Mouse (Mus musculus) mature B cell (primary cell): Measurements from ENCODE around the gene Dmap1.

ENCODE experiments used
- in situ Hi-C: fragments of 300-500 bp; cut with MboI; formaldehyde crosslinking; loops from 2 replicates; pipeline ENCODE4 v1.14.3; 2019

Gene Dmap1

DNA sequence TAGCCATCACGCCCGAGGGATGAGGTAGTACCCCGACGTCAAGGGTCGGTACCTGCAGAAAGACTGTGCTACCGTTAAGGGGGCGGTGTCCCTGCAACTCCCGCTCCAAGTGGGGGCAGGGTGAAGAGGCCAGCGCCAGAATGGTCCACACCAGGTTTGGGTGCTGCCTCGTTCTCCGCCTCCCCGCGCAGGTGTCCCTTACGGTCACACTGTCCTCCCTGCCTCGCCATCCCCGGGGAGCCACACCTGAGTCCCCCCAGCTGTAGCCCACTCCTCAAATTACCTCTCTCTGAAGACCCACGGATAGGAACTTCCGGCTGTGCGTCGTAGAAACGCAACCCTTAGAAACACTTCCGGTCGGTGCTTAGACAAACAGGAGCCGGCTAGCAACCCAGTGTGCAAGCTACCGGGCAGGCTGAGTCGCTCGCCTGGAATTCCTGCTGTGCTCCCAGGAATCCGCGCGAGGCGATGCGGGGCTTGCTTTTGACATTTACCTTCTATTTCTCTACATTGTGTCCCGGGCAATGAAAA lies at the start of gene Dmap1:
Gene Dmap1, minus strand, starts transcription at position 343 of the 531 bp plus-strand sequence.
- in situ Hi-C loops, result no loop called here

DNA sequence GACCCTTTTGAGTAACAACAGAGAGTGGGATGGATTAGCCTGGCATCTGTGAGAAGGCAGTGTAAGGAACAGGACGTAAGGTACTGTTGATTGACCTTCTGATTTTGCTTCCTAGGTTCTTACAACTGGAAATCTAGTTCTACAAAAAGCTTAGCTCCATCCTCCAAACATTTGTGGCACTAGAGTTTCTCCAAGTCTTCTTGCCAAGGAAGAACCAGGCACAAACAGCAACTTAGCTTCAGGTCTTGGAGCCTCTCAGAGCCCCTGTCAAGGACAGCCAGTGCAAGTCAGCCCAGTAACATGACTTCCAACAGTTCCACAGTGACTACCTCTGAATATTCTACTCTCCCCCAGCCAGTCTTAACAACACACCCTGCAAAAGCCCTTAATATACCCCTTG lies 42.0 kb upstream of the Dmap1 start, which contains the start of gene Gm12845:
Gene Gm12845, plus strand, starts transcription at position 301 of the 400 bp plus-strand sequence.
- in situ Hi-C loops, result no loop called here

DNA sequence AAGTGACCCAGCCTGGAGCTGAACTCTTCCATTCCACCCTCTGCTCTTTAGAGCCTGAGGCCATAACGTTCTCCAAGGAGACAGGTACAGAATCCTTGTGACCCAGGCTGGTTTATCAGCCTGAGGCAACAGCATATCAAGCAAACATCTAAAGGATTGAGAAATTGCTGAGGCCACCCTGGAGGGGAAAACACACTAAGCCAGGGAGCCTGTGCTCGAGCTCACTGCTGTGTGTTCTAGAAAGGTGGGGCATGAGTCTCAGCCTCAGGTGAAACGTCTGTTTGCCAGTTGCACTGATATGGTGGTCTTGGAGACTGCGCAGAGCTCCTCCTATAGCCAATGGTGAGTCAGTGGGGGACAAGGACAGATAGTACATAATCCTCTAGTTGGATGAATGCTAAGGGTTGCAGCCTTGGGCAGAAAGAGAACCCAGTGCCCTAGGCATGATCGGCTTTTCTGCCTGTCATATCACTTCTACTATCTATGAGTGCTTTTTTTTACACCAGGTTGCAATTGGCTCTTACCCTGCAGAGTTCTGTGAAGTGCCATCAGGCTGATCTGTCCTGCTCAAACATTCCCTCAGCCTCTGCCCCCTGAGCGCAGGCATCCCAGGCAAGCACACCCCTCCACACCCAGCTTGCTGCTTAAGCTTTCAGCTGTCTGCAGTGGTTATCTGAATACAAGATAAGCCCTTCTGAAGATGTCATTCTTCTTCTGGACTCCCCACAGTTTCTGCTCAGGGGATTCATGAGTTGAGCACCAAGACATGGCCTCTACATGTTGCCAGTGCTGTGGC lies 31.4 kb upstream of the Dmap1 start:
- in situ Hi-C loops, result no loop called here

DNA sequence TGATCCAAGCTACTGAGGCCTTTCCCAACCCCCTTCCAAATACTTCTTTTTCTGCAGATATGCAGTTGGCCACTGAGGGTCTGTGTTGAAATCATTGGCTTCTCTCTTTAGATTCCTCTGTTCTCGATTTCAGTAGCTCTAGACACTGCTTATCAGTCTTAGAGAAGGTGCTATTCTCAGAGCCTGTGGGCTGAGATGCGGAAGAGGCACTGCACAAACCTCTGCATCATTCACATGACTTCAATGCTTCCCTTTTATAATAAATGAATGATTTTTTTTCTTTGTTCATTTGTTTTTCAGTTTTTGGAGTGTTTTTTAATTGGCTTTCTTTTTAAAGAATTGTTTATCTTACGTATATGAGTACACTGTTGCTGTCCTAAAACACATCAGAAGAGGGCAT lies 30.2 kb upstream of the Dmap1 start:
- in situ Hi-C loops, result no loop called here

DNA sequence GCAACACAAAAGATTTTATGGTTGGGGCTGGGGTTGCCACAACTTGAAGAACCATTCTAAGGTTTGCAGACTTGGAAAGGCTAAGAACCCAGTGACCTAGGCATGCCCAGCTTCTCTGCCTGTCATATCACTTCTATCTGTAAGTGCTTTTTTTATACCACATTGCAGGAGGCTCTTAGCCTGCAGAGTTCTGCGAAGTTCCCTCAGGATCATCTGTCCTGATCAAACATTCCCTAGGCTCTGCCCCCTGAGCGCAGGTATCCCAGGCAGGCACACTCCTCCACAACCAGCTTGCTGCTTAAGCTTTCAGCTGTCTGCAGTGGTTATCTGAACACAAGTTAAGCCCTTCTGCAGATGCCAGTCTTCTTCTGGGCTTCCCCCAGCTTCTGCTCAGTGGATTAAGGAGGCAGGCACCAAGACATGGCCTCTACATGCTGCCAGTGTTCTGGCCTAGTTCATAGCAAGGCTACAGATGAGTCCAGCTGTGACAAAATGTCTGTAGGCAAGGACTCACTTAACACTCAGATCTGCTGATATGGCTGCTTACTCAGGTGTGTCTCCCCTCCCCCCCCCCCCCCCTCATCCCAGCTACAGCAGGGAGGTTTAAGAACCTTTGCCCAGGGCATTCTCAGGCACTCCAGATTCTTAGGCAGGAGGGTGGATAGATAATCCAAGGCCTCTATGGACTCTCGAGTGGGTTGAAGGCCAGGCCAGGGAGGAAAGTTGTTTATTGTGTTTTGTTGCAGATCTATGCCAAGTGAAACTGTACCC lies 26.9 kb upstream of the Dmap1 start:
- in situ Hi-C loops, result no loop called here

DNA sequence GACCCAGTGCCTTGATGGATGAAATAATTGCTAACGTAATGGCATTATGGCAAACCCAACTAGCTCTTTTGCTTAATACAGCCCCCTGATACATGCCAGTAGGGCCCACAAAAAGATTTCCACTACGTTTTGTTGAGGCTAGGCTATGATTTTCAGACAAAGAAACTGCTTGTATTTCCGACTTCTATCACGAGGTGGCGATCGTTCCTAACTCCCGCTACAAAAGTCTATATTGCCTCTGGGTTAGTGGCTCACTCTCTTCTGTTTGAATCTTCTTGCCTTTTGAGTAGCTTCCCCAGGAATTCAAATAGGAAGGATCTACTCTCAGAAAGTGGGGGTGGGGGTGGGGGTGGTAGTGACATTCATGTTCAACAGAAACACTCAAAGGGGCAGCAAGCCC lies 23.3 kb upstream of the Dmap1 start:
- in situ Hi-C loops, result no loop called here

DNA sequence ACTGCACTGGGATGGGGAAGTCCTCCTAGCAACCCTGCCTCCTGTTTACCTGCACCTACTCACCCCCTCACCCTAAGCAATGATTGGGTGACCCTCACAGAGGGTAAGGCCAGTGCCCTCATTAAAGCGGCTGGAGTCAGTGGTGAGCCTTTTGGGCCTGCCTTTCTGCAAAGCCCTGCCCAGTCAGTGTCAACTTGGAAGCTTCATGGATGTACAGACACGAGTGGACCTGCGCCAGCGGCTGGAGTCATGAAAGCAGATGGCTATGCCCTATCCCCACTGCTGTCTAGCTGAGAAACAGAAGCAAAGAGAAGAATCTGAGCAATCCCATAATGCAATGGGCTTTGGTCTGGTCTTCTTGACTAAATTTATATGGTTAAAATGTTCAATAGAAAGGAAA lies 4.3 kb upstream of the Dmap1 start:
- in situ Hi-C loops, result no loop called here

DNA sequence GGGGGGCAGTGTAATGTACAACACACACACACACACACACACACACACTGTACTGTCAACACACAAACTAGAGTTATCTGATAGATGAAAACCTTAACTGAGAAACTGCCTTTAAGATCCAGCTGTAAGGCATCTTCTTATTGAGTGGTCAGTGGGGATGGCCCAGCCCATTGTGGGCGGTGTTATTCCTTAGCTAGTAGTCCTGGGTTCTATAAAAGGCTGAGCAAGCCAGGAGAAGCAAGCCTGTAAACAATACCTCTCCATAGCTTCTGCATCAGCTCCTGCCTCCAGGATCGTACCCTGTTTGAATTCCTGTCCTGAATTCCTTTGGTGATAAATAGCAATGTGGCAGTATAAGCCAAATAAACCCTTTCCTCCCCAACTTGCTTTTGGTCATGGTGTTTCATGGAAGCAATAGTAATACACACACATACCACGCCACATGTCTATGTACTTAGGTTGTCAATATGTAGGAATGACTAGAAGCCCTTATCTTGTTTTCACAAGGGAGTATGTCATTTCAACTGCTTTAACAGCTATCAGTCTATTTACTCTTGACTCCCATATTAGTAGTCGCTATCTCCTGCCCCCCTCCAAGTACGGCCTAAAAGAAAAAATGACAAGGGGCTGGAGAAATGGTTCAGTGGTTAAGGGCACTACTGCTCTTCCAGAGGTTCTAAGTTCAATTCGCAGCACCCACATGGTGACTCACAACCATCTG lies 1.1 kb upstream of the Dmap1 start:
- in situ Hi-C loops, result no loop called here

DNA sequence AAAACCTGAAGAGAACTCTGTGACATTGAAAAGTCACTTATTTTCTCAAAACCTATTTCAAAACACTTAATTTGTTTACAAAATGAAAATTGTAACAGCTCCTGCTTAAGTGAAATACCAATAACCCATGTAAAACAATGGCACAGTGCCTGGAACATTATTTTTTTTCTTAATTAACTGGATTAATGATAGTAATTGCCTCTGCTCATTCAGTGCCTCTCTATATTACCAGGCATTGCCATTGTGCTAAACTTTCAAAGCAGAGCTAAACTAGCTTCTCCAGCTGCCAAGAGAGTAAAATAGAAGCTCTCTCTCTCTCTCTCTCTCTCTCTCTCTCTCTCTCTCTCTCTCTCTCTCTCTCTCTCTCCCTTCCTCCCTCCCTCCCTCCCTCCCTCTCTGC lies 390 bp upstream of the Dmap1 start:
- in situ Hi-C loops, result no loop called here

DNA sequence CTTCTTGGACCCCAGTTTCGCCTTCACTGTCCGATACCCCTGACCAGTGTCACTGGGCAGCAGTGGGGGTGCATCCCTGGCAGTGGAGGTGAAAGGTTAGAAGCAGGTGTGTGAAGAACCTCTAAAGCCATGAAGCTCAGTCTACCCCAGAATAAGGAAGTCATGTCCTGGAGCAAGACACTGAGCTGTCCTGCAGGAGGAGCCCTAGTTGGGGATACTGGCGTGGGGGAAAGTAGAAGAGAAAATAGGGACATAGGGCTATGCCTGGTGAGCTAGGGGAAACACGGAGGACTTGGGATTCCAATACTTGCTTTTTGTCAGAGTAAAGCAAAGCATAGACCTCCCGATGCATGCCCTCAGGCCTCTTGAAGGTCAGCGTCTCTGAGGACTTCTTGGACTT lies 1.1 kb downstream of the Dmap1 start:
- in situ Hi-C loops, result no loop called here

DNA sequence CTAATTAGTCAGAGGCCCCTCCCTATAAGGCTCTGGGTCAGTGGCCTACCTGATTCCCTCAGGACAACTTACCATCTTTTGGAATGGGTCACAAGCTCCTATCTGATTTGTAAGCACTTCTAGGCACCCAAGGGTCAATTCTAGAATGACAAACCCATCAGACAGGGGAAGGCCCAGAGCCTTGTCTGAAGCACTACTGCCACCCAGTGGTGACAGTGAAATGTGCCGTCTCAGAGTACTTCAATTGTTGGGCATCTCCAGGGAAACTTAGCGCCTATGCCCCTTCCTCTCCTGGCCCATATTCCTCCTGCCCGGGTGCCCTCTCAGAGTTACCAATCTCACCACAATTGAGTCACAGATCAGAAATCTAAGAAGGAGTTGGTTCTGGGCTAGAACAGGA lies 5.2 kb downstream of the Dmap1 start:
- in situ Hi-C loops, result no loop called here

DNA sequence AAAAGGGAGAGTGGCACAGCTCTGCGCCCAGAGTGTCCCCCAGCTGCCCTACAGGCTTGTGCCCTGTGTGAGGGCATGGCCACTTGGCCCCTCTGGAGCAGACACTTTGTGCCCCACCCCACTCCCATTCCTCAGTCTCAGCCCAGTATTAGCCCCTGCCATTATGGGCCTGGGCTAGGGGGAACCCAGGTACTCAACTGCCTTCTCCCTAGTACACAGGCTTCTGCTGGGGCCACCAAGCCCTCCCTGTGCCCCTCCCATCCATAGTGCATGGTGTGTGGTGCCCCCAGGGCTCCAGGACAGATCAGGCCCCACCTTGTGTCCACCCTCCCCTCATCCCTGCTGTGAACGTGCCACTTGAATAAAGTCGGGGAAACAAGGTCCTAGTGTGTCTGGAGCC lies 8.2 kb downstream of the Dmap1 start:
- in situ Hi-C loops, result no loop called here

DNA sequence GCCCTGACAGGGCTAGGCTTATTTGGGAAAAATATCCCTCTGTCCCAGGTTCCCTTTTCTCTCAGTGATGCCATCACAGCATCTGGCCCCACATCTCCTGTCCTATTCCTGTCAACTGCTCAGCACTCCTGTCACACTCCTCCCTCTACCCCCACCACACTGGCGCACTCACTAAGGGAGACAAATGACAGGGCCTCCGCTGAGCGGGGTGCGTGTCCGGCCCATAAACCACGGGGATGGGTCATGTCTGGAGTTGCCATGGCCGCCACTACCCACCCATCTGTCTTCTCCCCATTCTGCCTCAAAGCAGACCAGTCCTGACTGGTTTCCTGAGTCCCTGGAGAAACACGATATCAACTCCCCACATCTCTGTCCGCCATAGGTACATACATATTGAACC lies 10.0 kb downstream of the Dmap1 start:
- in situ Hi-C loops, result no loop called here

DNA sequence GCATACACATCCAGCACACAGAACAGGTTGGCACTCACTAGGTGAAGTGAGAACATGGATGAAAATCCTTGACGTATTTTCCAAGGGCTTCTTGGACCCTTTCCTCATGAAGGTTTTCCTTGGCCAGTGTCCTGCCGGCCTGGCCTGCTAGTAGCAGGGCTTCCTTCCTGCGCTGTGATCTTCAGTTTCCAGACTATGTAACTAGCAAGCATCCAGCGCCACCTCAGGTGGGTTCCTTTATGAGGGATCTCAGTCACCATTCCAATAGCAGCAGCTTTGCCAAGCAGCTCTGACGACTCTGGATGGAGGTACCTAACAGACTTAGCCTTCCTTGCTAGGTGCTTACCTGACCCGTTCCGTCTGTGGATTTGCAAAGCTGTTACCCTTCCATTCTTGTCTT lies 12.2 kb downstream of the Dmap1 start:
- in situ Hi-C loops, result no loop called here

DNA sequence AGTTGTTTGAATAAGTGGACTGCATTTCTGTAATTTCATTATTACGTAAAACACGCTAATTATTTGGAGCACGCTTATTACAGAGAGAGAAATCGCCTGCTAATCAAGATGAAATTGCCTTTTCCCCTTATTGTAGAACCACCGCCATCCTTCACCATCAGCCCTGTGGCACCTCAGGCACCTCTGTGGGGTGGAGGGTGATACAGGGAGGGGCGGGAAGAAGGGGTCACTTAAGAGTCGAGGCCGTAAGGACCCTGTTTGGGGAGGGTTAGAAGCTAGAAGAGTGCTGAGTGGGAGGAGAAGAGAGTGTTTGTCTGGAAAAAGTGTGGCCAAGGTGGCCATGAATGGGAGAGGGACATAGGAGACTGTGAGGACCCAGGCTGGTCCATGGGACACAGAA lies 16.0 kb downstream of the Dmap1 start:
- in situ Hi-C loops, result no loop called here

DNA sequence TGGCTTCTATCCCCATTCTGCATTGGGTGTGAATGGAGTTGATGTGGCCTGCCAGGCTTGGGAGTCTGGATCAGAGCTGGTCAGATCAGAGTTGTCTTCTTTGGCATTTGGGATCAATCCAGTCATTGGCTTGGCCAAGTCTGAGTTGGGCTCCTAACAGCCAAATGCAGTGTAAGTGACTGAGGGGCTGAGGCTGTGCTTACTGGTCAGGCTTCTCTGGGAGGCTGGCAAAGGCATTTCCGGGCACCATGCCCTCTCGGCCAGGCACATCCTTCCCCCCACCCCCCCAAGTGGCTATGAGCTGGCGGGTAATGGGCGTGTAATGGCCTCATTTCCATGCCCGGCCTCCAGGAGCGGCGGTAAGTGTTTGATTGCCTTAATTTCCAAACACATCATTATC lies 16.5 kb downstream of the Dmap1 start:
- in situ Hi-C loops, result no loop called here

DNA sequence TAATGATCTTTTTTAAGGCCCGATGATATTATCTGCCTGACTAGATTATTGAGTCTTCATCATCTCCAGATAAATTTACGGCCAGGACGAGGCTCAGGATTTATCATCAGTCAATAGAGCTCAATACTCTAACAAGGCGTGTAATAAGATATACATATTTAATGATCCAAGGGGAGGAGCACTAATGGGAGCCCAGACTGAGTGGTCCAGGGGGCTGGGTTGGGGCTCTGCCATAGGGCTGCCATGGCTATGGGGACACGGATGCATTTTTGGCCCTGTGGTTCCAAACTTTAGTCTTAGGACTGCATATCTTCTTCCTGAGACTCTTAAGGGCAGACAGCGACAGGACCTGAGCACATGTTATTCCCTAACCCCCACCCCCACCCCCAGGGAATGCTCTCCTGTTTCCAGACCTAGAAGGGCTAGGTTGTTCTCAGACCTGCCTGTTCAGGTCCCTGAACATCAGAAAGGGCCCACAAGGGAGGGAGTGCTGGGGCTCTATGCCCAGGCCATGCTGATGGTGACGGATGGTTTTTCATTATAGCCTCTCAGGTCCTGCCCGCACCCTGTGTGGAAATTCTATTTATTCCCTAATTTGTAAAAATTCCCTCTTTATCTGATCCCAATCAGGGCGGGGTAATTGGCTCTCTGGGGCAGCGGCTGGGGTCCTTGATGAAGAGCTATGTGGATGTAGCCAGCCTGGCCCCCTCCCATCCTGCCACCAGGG lies 17.5 kb downstream of the Dmap1 start:
- in situ Hi-C loops, result no loop called here

DNA sequence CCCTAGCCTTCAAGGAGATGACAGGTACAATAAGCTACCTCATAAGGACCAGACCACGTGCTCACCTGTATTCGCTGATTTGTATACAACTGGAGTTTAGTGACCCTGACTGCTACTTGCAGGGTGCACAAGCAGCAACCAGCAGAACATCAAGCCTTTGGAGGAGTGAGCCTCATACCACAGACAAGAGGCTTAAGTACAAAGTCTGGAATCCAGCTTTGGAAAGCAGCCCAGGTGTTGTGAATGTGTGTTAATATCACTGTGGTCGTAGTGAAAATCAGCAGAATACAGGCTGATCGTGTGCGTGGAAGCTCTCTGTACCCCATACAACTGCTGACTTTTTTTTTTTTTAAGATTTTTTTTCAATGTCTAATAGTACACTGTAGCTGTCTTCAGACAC lies 22.1 kb downstream of the Dmap1 start:
- in situ Hi-C loops, result no loop called here

DNA sequence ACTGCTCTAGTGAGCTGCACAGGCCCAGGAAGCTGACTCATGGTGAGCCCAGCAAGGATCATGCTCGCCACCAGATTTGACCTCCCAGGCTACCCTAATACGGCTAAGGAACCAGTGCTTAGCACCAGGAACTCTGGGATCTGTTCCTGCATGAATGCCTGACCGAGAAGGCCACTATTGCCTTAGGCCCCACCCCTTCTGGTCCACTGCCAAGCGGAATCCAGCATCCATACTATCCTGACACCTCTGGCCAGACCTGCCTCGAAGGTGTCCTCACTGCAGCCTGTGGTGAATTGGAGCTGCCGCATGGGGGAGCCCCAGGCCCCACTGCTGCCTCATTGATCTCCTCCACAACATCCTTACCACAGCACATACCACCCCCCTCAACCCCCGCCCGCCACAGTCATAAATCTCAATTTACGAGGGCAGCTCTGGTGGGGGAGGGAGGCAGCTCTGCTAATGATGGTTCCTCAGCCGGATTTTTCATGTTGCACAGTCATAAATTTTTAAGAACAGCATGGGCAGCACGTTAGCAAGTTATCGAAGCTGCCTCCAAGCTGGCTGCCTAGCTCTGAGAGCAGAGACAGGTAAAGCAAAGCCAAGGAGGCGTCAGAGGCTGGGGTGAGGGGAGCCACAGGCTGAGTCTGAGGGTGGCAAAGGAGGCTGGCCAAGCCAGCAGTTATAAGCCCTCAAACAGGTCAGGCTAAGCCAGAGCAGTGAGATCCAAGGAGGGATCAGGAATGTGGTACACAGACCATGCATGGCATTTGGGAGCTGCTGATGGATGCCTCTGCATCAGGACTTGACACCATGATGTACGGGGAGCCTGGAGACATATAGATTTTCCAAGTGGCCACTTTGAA lies 23.3 kb downstream of the Dmap1 start:
- in situ Hi-C loops, result no loop called here

DNA sequence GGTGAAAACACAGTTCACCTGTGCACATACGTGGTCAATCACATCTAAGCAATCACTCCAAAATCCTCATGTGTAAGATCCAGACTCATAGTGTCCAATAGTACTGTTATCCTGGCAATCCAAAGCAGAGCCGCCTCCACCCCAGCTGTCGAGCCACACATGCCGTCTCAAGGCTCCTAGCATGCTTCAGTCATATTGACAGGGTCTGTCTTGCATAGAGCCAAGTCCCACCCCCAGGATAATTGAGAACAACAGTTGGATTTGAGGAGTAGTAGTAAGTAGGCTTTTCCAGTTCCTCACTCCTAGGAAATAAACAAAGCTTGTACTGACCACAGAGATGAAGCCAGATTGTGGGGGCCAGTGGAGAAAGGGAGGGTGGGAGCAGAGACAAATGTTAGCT lies 24.4 kb downstream of the Dmap1 start:
- in situ Hi-C loops, result no loop called here

DNA sequence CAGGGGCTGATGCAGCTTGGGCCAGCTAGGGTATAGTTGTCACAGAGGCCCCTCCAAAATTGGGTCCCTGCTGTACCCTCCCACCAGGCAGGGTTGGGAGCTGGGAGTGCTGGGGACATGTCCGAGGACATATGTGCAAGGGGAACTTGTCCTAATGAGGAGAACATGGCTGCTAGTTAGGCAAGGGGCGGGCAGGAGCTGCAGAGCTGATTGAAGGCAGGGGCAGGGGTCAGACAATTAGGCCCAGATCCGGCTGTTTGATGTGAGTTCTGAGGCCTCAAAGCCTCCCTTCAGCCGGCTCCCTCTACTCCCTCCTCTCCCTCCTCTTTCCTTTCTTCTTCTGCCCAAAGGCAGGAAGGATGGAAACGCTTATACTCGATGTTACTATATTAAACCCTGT lies 25.1 kb downstream of the Dmap1 start:
- in situ Hi-C loops, result no loop called here
